8 mouse cellular contexts compared by ENCODE assay signal in the genomic region with DNA sequence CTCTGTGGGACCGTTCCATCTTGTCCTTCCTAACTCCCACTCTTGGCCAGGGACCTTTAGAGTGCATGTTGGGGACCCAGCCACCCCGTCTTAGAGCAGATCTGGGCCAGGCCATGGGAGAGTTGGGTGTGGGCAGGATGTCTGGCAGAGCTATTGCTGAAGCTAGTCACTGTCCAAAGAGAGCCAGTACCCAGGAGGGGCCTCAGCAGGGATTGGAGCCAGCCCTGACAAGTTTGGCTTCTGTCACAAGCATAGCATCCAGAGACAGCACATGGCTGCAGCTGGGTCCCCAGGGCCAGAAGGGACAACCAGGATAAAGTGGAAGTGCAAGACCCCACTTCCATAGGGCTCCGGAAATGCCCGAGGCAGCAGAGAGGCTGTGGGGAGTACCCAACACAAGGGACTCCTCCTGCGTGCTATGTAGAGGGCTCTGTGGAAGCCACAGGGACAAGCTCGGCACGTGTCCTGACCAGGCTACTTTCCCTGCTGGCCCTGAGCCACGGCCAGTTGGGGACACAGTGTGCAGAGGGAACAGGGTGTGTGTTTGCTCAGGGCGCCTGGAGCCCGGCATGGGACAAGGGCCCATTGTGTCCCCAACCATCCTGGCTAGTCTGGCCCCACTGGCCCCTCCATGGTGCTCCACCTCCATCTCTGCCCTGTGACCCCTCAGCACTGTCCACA. TPM values are rescaled to one million over a fixed set of nuclear protein-coding genes. Genes with fewer than 3 reads are reported as not detected.
DNase-seq lines count a peak whose midpoint lies in the region; ATAC-seq and TF ChIP-seq lines count a peak whose summit lies in the region.

No protein-coding gene starts in this region.

- H3K4me3 ChIP-seq in forebrain, embryonic 10.5 days: no peak overlapping the region
- H3K4me3 ChIP-seq in forebrain, embryonic 11.5 days (ENCODE audit: low read depth, low read length): no peak overlapping the region
- no peak overlapping the region for H3K4me3 ChIP-seq in heart, adult 2 months
- H3K4me3 ChIP-seq in limb, embryonic 14.5 days (replicated peaks; ENCODE audit: low read length): no peak overlapping the region

- TF ChIP-seq CTCF in heart, adult 2 months (IDR thresholded peaks at IDR 0.05): no peak

- no peak overlapping the region for H3K9ac ChIP-seq in forebrain, embryonic 11.5 days (ENCODE audit: low read length)
- H3K9ac ChIP-seq in heart, adult 2 months (ENCODE audit: low read depth, low read length): peak overlapping the region; percentile 34
- H3K9ac ChIP-seq in limb, embryonic 14.5 days (ENCODE audit: low read depth, low read length, severe bottlenecking): 0 out of 2 replicates have a peak overlapping the region, but pooled peaks have one; percentile 16

- ATAC-seq in forebrain, embryonic 11.5 days (replicated peaks; ENCODE audit: low FRiP score): no peak
- ATAC-seq in limb, embryonic 14.5 days (ENCODE audit: low FRiP score, low read depth): no peak

- 65% methylated on average over 10 of the region's 10 CpGs for WGBS in forebrain, embryonic 10.5 days
- 67% methylated on average over 10 of the region's 10 CpGs for WGBS in forebrain, embryonic 11.5 days
- WGBS in heart, adult 2 months: 5% methylated on average over 10 of the region's 10 CpGs
- 56% methylated on average over 10 of the region's 10 CpGs for WGBS in limb, embryonic 14.5 days

- intact Hi-C loops in heart, adult 2 months (cut with DNase I): loop anchor here (1.0 kb wide), 2 partner anchors 10 to 12 kb away; partner anchors contain the start of gene Pim3

- no peaks in the 10 kb centered on the region for H3K27me3 ChIP-seq in forebrain, embryonic 10.5 days (ENCODE audit: poor library complexity, severe bottlenecking)
- no peaks in the 10 kb centered on the region for H3K27me3 ChIP-seq in forebrain, embryonic 11.5 days (ENCODE audit: control insufficient read depth, insufficient read depth, low read length)
- no peaks in the 10 kb centered on the region for H3K27me3 ChIP-seq in heart, adult 2 months (ENCODE audit: control insufficient read depth, insufficient read depth, low read length)
- no peaks in the 10 kb centered on the region for H3K27me3 ChIP-seq in limb, embryonic 14.5 days (ENCODE audit: control insufficient read depth, insufficient read depth, low read length)

- no peaks in the 10 kb centered on the region for H3K36me3 ChIP-seq in forebrain, embryonic 10.5 days (replicated peaks)
- H3K36me3 ChIP-seq in forebrain, embryonic 11.5 days (ENCODE audit: control insufficient read depth, insufficient read depth, low read length): no peaks in the 10 kb centered on the region
- peaks cover 3% of the 10 kb centered on the region; the same call in 1 of the 2 replicates for H3K36me3 ChIP-seq in heart, adult 2 months (ENCODE audit: control insufficient read depth, insufficient read depth, low read length)
- H3K36me3 ChIP-seq in limb, embryonic 14.5 days (ENCODE audit: control insufficient read depth, insufficient read depth, low read length): no peaks in the 10 kb centered on the region

- TF ChIP-seq EP300 in heart, adult 2 months (IDR thresholded peaks at IDR 0.05; ENCODE audit: insufficient read depth, low read depth, low read length): peak; percentile 100

- H3K4me1 ChIP-seq in forebrain, embryonic 10.5 days: peaks cover 31% of the 10 kb centered on the region
- H3K4me1 ChIP-seq in forebrain, embryonic 11.5 days (replicated peaks; ENCODE audit: control insufficient read depth, insufficient read depth, low read length): no peaks in the 10 kb centered on the region
- peaks cover 37% of the 10 kb centered on the region for H3K4me1 ChIP-seq in heart, adult 2 months (ENCODE audit: control insufficient read depth, insufficient read depth, low read length)
- peaks cover 10% of the 10 kb centered on the region for H3K4me1 ChIP-seq in limb, embryonic 14.5 days (ENCODE audit: control insufficient read depth, insufficient read depth, low read length)

- no peak for DNase-seq in forebrain, embryonic 10.5 days (ENCODE audit: extremely low spot score, low spot score)
- DNase-seq in forebrain, embryonic 11.5 days (ENCODE audit: low spot score): no peak
- DNase-seq in cerebellum, adult 8-10 months: peak; percentile 84
- DNase-seq in heart, adult 2 months: peak; percentile 95
- DNase-seq in kidney, adult 9 months: peak; percentile 97
- no peak for DNase-seq in limb, embryonic 14.5 days (ENCODE audit: low spot score)
- peak; percentile 74 for DNase-seq in right cerebral cortex, postnatal 25 days
- no peak for DNase-seq in embryo, embryonic 11 days

- H3K4me2 ChIP-seq in forebrain, embryonic 11.5 days (ENCODE audit: low read depth, low read length, severe bottlenecking): no peak overlapping the region
- H3K4me2 ChIP-seq in limb, embryonic 14.5 days (replicated peaks; ENCODE audit: low read depth, low read length, severe bottlenecking): no peak overlapping the region

- peak; percentile 77 for TF ChIP-seq POLR2A in heart, adult 2 months (IDR thresholded peaks at IDR 0.05; ENCODE audit: insufficient read depth, low read depth, low read length)
- no peak for TF ChIP-seq POLR2A in limb, embryonic 14.5 days (IDR thresholded peaks at IDR 0.05; ENCODE audit: borderline replicate concordance, extremely low read depth, insufficient read depth, insufficient read length)

- H3K9me3 ChIP-seq in forebrain, embryonic 10.5 days: no peaks in the 10 kb centered on the region
- H3K9me3 ChIP-seq in forebrain, embryonic 11.5 days (ENCODE audit: control insufficient read depth, low read length): no peaks in the 10 kb centered on the region
- no peaks in the 10 kb centered on the region for H3K9me3 ChIP-seq in limb, embryonic 14.5 days (ENCODE audit: control insufficient read depth, low read length)

- peak overlapping the region; percentile 40; the same call in 1 of the 2 replicates for H3K27ac ChIP-seq in forebrain, embryonic 10.5 days
- no peak overlapping the region for H3K27ac ChIP-seq in forebrain, embryonic 11.5 days (ENCODE audit: low read depth, low read length)
- peak overlapping the region; percentile 91 for H3K27ac ChIP-seq in heart, adult 2 months
- H3K27ac ChIP-seq in limb, embryonic 14.5 days (replicated peaks; ENCODE audit: low read depth, low read length): no peak overlapping the region

- no peaks in the 10 kb centered on the region for H3K79me2 ChIP-seq in heart, adult 2 months (replicated peaks; ENCODE audit: control insufficient read depth, insufficient read depth, low read length)

RNA-seq across cellular contexts. Expression of gene Pim3, which starts 11.7 kb away (rescaled TPM):
- polyA plus RNA-seq in forebrain, embryonic 10.5 days (2016; fragmentation: Nextera tagmentation; extraction: Ambion mirVana): 40.3 and 43.6 TPM in 2 replicates
- 42.0 and 42.7 TPM in 2 replicates for polyA plus RNA-seq in forebrain, embryonic 11.5 days (2014; fragmentation: Nextera tagmentation; extraction: Ambion mirVana)
- 100 to 1,000 TPM in 1 of 2 experiments, 10 to 100 TPM in 1; 95.3 to 133 TPM for total RNA-seq in heart, adult 2 months (2021)
- 45.6 and 58.8 TPM in 2 replicates for polyA plus RNA-seq in heart, adult 2 months (2012; rRNA removed)
- 15.2 and 20.6 TPM in 2 replicates for polyA plus RNA-seq in limb, embryonic 14.5 days (2012; rRNA removed)
- 38.1 and 47.8 TPM in 2 replicates for polyA plus RNA-seq in limb, embryonic 14.5 days (2014; fragmentation: Nextera tagmentation; extraction: Ambion mirVana)

RNA-seq across cellular contexts. Expression of gene Creld2, which starts 30.8 kb away (rescaled TPM):
- 96.5 and 103 TPM in 2 replicates for polyA plus RNA-seq in forebrain, embryonic 10.5 days (2016; fragmentation: Nextera tagmentation; extraction: Ambion mirVana)
- polyA plus RNA-seq in forebrain, embryonic 11.5 days (2014; fragmentation: Nextera tagmentation; extraction: Ambion mirVana): 79.4 and 89.4 TPM in 2 replicates
- 10 to 100 TPM; 23.6 to 24.7 TPM for total RNA-seq in heart, adult 2 months (2021)
- 13.6 and 19.9 TPM in 2 replicates for polyA plus RNA-seq in heart, adult 2 months (2012; rRNA removed)
- 59.3 and 79.1 TPM in 2 replicates for polyA plus RNA-seq in limb, embryonic 14.5 days (2012; rRNA removed)
- 74.9 and 85.9 TPM in 2 replicates for polyA plus RNA-seq in limb, embryonic 14.5 days (2014; fragmentation: Nextera tagmentation; extraction: Ambion mirVana)

RNA-seq across cellular contexts. Expression of gene Alg12, which starts 31.2 kb away (rescaled TPM):
- polyA plus RNA-seq in forebrain, embryonic 10.5 days (2016; fragmentation: Nextera tagmentation; extraction: Ambion mirVana): 10.6 and 11.4 TPM in 2 replicates
- polyA plus RNA-seq in forebrain, embryonic 11.5 days (2014; fragmentation: Nextera tagmentation; extraction: Ambion mirVana): 10.8 and 13.5 TPM in 2 replicates
- total RNA-seq in heart, adult 2 months (2021): 1 to 10 TPM; 7.2 to 8.7 TPM
- 11.0 and 17.5 TPM in 2 replicates for polyA plus RNA-seq in heart, adult 2 months (2012; rRNA removed)
- 17.9 and 21.7 TPM in 2 replicates for polyA plus RNA-seq in limb, embryonic 14.5 days (2012; rRNA removed)
- 12.1 and 12.2 TPM in 2 replicates for polyA plus RNA-seq in limb, embryonic 14.5 days (2014; fragmentation: Nextera tagmentation; extraction: Ambion mirVana)

Comparison
In these comparisons a context has a peak if more than half of its experiments do, and no peak if none do; other contexts are left out.
1. H3K27ac ChIP-seq: peak in forebrain, embryonic 10.5 days (single experiment) and heart, adult 2 months (single experiment); none in forebrain, embryonic 11.5 days (single experiment) and limb, embryonic 14.5 days (single experiment).
2. DNase-seq: peak in cerebellum, adult 8-10 months (single experiment), heart, adult 2 months (2 of 2), kidney, adult 9 months (single experiment) and right cerebral cortex, postnatal 25 days (single experiment); none in forebrain, embryonic 10.5 days (single experiment), forebrain, embryonic 11.5 days (single experiment), limb, embryonic 14.5 days (single experiment) and embryo, embryonic 11 days (single experiment).